Mouse (Mus musculus): ENCODE data around the gene Cdc25a.

The Cdc25a gene

DNA sequence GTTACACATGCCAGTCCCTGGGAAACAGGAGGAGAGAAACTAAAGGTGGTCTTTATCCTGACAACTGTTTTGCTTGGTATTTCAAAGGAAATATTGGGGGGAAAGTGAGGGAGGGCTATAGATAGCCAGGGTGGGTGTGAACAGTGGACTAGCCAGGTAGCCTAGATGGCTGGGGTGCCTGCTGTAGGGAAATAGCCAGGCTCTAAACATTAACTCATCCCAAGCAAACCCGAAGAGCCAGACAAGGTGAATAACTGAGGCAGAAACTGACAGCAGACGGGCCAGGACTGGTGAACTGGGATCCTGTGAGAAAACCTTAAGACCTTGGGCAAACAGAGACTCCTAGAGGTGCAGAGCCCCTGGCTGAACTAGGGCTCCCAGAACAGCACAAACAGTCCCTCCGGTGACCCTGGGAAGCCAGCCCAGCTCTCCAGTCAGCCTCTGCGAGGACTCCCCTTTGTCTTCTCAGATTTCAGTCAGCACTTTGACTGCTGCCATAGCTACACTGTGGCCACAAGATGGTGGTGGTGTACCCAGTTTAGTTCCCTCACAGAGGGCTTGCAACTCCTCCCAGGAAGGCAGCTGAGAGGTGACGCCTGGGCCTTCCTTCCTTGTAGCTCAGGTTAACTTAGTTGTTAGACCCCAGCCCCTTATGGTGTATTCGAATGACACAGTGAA, 19.2 kb downstream of the Cdc25a start:
- DNase-seq (ENCODE audit: low spot score) = no peak

DNA sequence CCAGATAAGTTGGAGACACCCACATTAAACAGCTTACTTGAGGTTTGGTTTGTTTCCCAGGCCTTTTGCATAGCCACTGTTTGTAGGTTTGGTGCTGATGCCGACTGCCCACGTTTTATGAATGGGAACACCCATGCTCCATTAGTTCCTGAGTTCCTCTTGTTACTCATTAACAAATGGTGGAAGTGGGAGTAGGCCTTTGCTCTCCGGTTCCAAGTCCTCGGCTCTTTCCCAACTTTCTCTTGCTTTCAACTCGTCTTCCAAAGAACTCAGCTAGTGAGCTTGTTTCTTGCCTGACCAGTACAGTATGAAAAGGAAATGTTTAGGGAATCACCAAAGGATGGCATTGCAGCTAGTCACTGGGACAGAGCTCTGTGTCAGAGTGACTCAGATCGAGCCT, 20.2 kb downstream of the Cdc25a start:
- DNase-seq (ENCODE audit: low spot score) = no peak

DNA sequence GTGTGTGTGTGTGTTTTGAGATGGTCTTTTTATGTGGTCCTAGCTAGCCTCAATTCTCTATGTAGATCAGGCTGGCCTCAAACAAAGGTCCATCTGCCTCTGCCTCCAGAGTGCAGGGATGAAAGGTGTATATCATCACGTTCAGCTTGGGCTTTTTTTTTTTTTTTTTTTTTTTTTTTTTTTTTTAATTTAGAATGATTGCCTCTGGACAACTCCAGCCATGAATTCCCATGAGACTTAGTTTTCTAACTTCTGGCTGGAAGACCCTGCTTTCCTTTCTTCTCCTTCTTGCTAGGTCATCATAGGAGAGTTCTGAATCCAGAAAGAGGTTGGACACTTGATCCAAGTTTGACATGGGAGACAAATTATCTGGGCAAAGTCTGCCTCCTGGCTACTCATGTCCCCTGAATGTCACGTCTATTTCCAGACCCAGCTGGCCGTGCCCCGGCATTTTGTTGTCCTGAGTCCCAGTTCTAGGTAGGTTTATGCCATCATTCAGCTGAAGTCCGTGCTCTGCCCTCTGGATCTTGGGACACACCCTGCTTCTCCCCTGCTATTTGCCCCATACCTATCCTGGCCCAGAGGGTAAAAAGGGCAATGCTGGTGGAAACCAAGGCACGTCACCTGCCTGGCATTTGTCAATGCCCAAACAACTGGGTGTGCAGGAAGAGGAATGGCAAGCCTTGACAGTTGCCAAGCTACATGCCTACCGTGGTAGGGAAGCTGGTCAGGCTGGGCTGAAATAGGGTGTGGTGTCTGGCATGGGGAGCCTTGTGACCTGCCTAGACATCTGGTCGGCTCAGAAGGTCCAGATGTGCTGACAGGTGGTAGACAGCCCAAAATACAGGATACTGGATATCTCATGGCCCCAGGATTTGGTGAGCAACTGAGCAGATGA, 21.1 kb downstream of the Cdc25a start:
- DNase-seq (ENCODE audit: low spot score) = no peak

DNA sequence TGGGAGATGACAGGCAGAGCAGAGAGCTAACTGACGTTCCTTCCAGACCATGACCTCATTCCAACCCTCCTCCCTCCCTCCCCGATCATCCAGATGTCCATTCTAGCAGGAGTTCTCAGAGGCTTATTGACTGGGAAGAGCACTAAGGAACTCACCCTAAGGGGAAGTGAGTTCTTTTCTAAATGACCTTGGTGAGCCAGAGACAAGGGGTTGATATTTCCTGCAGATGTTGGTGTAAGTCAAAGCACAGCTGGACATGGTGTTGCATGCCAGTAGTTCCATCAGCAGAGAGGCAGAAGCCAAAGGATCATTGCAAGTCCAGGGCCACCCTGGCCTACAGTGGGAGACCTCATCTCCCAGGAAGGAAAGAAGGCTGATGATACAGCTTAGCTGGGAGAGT, 22.6 kb downstream of the Cdc25a start:
- DNase-seq (ENCODE audit: low spot score) = no peak

DNA sequence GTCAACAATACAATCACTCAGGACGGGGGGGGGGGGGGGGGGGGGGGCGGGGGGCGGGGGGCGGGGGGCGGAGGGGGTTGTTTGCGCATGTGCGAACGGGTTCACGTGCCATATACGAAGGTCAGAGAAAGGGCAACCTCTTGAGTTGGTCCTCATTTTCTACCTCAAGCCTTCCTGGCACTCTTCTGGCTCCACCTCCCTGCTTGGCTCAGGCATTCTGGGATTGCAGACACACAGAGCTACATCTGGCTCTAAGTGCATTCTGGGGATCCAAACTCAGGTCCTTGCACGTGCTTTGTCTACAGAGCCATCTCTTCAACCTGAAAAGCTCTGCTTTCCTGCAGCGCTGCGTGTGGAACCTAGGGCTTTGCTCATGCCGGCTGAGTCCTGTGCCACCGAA, 24.0 kb downstream of the Cdc25a start:
- DNase-seq (ENCODE audit: low spot score) = no peak

DNA sequence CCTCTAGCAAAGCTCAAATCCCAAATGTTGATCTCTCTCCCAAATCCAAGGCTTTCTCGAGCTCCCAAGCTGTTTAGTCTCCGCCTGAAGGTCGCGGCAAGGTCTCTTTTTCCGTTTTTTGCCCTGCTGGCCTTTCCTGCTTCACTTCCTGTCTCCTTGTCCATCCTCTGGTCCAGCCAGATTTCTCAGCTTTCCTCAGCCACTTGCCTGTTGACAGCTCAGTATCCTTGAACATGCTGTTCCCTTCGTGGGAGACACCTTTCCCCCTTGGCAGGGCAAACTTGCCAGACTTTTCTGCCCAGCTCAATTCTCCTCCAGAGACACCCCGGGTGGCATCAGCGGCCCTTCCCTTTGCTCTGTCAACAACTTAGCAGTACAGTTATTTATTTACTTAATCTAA, 24.4 kb downstream of the Cdc25a start:
- no peak for DNase-seq (ENCODE audit: low spot score)

DNA sequence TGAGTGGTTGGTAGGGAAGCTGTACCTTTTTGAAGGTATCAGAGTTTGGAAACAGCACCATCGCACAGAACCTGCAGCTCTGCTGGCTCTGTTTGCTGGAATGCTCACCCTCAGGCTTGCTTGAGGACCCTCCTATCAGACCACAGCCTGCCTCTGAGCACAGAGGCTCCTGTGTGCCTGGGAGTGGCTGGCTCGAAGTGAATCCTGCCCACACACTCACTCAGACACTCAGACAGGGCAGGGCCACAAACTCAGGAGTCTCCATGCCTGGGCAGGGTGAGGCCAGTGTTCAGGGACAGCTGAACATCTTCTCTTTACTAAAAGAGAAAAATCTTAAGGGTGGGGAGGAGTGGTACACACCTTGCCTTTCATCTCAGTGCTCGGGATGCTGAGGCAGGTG, 25.2 kb downstream of the Cdc25a start:
- DNase-seq (ENCODE audit: low spot score) = no peak

DNA sequence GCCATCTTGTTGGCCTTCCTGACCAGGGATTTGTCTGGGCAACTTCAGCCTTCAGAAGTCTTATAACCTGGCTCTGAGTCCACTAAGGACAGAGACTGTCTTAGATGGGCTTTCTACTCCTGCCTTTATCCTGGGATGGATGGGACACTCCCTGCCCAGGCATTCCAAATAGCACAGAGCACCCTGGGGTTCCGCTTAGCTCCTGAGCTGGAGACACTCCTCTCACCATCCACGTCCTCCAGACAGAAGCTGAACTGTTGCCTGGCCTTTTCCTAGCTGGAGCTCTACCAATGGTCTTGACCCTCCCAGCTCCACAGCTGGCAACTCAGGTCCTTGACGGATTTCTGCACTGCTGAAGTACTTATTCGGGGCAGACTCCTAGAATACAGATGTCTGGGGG, 26.9 kb downstream of the Cdc25a start:
- DNase-seq (ENCODE audit: low spot score) = no peak

DNA sequence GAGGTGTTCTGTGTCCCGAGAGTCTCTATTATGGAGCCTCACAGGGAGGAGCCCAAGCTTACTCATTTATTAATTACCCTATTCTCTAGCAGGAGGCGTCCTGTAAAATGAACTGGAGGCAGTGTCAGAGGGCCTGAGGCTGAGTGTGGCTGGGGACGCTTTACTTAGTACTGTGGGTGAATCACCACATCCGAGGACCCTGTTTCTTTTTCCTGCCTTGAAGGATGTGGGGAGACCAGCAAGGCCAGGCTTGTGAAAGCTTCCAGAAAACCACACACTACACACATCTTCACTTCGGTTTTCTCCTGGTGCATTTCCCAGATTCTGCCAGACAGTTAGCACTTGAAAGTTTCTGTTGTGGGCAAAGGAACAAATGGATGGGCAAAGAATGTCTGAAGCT, 27.4 kb downstream of the Cdc25a start:
- no peak for DNase-seq (ENCODE audit: low spot score)

DNA sequence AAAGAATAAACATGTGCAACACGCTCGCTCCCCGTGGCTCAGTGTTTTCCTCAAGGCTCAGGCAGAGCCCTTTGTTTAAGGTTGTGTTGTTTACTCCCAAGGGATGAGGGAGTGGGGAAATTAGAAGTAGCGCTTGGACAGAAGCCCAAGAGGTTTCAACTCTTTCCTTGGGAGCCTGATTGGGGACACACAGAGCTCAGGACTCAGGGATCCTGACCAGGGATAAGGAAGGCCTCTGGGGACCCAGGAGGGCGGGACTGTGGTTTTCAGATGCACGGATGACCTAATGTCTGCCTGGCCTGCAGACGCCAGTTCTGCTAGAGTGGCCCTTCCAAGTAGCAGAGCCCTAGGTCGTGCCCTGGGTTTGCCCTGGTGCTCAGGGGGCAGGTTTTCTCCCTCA, 31.9 kb downstream of the Cdc25a start:
- no peak for DNase-seq (ENCODE audit: low spot score)

DNA sequence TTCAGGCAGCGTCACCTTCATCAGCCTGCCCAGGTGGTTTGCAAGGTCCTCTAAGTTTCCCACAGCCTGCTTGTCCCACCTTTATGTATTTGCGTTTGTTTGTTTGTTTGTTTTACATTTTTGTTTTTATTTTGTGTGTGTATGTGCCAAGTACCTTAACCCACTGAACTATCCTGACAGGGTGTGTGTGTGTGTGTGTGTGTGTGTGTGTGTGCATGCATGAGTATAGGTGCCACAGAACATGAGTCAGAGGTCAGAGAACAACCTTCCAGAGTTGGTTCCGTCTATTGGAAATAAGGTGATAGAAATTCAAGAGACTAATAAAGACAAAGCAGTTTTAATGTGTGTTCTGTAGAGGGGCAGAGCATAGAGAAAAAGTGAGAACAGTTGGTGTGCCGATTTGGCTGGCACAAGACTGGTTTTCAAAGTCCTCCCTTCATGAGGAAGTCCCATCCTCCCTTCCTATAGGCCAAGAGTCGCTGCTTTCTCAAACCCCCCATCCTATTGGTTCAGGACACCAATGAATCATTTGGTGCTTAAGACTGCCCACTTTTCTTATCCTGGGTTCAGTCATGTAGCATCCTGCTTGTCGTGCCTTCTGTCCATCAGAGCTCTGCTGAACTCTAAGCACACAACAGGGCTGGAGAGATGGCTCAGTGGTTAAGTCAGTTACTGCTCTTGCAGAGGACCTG, 32.5 kb downstream of the Cdc25a start:
- no peak for DNase-seq (ENCODE audit: low spot score)

DNA sequence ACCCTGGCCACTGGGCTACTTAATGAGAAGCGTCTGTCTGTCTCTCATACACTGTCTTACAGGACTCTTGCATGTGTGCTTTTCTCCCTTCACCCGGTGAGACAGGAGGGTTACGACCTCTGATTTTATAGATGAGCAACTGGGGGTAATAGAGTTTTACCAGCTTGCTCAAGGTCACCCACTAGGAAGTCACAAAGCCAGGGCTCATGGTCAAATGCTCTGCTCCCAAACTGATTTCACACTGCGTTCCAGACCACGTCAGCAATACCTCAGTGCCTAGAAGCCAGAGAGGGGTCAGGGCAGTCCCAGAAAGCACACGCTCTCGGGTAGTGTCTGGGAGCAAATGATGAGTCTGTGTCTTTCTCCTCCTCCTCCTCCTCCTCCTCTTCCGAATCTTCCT, 33.7 kb downstream of the Cdc25a start:
- no peak for DNase-seq (ENCODE audit: low spot score)

DNA sequence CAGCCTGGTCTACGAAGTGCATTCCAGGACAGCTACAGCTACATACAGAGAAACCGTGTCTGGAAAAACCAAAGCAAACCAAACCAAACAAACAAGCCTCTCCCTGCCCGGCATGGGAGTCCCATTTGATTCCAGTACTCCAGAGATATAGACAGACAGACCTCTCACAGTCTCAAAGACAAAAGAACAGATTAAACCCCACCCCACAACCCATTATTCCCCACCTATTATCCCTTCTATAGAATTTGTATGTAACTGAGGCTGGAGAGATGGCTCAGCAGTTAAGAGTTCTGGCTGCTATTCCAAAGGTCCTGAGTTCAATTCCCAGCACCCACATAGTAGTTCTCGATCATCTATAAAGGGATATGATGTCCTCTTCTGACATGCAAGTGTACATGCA, 34.5 kb downstream of the Cdc25a start:
- DNase-seq (ENCODE audit: low spot score) = no peak

DNA sequence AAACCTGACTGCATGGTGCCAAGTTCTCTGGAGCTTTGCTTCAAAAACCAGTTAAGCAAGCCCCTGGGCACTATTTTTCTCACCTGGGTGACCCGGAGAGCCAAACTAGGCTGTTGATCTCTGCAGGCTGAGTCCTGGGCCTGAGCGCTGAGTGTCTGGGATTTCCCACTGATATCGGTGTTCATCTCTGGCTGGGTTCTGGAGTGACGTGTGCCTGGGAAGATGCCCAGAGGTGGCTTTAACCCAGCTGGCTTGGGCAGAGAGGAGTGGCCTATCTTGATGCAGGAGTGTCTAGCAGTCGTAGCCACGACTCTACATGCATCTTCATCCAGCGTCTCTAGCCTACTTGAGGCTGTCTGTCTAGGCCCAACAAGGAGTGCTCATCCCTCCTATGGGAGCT, 36.4 kb downstream of the Cdc25a start:
- DNase-seq (ENCODE audit: low spot score) = no peak

DNA sequence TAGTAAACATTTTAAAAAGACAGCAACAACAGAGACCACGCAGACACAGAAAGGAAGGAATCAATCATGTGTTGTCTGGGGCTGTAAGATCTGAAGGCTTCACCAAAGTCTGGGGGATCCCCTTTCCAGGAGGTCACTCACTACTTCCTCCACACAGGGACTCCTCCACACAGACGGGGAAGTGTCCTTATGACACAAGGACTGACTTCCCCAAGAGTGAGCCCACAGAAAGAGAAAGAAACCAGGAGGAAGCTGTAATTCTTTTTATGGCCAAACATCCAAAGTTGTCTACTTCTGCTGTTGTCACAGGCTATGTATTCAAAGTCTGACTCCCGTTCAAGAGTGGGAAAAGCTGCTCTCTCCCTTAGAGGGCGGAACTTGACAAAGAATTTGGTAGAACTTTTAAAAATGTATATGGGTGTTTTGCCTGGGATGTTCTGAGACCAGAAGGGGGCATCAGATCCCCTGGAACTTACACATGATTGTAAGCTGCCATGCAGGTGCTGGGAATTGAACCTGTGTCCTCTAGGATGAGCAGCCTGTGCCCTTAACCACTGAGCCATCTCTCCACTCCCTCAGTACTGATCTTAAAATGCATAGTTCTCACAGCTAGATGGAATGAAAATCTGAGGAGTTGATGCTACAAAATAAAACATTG, 39.0 kb downstream of the Cdc25a start:
- DNase-seq (ENCODE audit: low spot score) = no peak

DNA sequence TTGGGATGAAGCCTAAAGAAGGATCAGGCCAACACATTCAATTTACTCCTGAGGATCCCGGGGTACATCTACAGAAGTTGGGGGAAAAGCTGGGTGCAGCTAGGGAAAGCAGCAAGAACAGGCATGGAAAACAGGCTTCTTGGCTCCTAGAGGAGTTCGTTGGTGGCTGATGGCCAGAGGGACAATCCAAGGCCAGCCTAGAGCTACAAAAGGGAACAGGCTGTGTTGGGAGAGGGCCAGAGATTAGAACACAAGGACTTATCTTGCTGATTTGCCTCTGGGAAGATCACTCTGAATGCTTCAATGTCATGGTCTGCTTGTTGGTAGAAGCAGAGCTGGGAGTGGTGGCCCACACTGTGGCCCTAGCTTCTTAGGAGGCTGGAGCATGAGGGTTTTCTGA, 42.6 kb downstream of the Cdc25a start:
- DNase-seq (ENCODE audit: low spot score) = no peak

DNA sequence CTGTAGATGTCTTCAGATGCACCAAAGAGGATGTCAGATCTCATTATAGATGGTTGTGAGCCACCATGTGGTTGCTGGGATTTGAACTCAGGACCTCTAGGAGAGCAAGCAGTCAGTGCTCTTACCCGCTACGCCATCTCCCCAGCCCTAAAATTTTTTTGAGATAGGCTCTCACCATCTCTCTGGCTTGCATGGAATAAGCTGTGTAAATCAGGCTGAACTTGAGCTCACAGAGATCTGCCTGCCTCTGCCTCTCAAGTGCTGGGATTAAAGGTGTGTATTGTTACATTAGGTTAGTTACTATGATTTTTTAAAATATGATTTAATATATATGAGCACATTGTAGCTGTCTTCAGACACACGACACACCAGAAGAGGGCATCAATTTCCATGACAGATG, 53.8 kb downstream of the Cdc25a start:
- DNase-seq (ENCODE audit: low spot score) = no peak

DNA sequence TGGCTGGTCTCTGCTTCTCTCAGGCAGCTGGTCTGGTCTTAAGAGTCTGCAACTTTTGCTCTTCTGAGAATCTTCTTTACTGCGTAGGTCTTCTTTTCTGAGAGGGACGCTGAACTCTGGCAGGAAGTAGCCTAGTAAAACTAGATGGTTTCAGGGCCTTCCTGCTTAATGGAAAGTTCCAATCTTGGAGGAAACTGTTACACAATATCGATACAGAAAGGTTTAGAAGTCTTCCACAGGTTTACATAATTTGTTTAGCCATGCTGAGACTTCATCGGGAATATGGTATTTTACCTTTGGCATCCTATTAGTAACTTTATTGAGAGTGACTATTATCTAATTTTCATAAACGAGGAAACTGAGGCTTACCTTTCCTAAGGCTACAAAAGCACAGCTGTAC, 54.7 kb downstream of the Cdc25a start:
- no peak for DNase-seq (ENCODE audit: low spot score)

DNA sequence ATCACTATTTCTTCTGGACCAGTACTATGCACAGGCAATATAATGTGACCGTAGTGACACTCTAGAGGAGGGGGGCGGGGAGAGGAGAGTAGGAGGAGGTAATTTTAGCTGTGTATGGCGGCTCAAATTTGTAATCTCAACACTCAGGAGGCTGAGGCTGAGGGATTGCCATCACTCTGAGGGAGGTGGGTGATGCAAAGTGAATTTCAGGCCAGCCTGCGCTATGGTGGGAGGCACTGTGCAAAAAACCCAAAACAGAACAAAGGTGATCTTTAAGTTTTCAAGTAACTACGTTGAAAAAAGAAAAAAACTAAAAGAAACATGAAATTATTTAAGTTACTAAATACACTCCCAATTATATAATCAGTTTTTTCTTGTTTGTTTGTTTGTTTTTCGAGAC, 55.4 kb downstream of the Cdc25a start:
- no peak for DNase-seq (ENCODE audit: low spot score)

DNA sequence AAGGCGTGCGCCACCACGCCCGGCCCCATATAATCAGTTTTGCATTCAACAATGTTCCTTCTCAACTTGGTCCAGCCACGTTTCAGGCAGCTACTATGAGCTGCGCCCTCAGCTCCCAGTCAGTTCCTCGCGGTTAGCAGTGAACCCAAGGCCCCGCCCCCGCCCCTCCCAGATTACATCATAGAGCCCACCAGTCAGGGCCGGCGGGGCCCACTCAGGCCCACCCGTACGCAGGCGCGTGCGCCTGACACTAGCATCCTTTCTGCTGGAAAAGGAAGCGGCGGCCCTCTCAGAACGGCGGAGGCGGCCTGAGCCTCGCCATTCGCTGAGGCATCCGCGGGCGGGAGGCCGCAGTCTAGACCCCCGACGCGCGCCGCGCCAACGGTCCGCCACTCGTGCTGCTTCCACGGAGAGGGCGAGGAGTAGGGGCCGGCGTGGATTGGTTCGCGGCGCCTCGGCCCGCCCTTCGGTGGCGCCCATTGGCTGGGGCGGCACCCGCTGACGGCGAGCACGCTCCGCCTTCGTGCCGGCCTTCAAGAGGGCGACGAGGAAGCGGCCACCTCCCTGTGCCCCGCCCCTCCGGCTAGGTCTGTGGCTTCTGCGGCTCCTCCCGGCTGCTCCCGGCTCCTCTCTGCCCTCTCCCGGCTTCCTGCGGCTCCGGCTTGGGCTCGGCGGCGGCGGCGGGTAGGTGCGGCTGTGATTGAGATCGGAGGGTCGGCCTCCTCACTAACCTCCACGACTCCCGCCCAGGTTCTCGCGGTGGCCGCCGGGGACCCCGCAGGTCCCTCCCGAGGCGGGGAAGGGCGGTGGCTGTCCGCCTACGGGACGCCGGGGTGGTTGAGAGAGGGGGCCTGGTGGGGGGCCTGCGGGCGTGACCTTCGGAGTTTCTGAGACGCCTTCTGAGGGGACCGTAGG, 56.1 kb downstream of the Cdc25a start, which contains the start of gene Map4:
Gene Map4 (plus strand): TSS at position 204 of the 915 bp plus-strand sequence.
- DNase-seq (ENCODE audit: low spot score) = peak; percentile 87

DNA sequence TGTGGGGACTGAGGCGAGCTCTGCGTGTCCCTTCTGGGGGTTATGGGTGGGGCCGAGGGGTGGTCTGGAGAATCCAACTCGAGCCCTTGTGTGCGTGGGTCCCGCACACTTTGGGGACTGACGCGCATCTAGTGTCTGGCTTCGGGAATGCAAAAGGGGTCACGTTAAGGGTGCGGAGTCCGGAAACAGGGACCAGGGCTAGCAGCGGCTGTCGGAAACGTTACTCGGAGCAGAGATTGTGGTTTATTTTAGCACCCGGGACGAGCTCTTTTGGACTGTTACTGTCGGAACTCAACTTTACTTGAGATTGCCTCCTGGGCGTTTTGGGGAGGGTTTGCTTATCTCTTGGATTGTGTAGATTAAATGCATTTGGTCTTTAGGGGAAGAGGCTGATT, 57.0 kb downstream of the Cdc25a start:
- no peak for DNase-seq (ENCODE audit: low spot score)

All from c-Kit-positive CD71-positive TER-119-positive erythroid progenitor cells, embryonic 14.5 days (primary cell).